Mouse (Mus musculus) T-helper 17 cell (primary cell): ENCODE data around the gene A030005K14Rik.

Experiments
- in situ Hi-C, 2 experiments: fragments of 300-600 bp; cut with MboI, MseI; formaldehyde crosslinking; loops; 1 replicate in 1 of 2; 2 replicates in 1 of 2; pipeline ENCODE4 v1.15.1; 2025; ENCODE audit warnings: high pct_unique_total_duplicates in 2 of 2

Gene A030005K14Rik

DNA sequence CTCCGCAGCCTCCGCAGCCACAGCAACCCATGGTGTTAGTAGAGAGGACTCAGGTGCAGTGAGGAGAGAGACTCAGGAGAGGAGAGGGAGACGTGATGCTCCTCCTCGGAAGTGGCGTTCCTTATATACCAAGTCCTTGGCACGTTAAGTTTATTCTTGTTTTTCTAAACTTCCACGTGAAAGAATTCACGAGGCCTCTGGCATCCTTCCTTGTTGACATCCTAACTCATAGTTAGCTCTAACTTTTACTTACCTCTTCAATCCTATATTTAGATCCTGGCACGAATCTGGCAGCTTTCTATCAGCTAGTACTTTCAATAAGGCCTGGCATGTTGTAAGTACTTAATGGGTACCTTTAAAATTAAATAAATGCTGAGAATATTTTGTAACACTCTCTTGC, at the start of gene A030005K14Rik:
Gene A030005K14Rik, minus strand, starts transcription at position 101 of the 400 bp plus-strand sequence.
- in situ Hi-C loops = loop anchor here in 1 of 2 experiments (25.0 kb wide), 1 partner anchor 653 kb away; no protein-coding TSS in a partner anchor

DNA sequence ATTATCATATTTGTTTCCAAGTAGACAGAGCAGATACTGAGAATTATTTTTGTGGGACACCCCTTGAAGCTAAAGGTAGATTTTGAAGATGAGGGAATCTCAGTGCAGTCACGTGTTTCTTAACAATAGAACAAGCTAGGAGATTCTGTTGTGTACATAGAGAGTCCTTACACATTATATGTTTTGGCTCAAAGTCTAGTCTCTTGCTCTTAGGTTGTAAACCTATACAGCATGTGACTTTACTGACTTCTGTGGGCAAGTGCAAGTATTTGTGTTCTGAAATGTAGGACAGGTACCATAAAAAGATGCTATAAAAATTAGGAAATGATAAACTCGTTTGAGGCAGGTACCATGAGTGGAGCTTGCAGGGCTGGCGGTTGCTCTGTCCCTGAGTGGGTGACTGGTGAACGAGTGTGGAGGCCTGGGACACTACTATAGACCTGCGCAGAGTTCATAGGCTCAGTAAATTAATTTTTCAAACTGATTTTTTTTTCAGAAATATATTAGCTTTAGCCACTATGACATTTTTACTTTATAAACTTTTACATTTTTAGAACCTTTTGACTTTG, 48.3 kb upstream of the A030005K14Rik start:
- in situ Hi-C loops = no loop called here

DNA sequence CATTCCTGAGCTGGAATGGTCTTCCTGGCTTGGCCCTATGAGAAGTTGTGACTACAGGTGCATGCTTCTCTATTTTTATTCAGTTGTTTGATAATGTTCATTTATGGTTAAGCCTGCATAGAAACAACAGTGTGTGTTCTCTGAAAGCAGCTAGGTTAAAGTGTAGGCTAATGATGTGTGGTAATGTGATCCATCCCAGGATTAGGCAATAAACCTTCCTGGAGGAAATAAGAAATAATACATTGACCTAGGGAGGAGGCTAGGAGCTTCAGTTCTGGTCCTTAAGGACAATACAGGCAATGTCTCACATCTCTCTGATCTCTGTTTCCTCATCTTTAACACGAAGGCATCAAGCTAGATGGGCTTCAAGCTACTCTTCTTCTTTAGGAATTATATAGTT, 46.3 kb upstream of the A030005K14Rik start:
- in situ Hi-C loops = no loop called here

DNA sequence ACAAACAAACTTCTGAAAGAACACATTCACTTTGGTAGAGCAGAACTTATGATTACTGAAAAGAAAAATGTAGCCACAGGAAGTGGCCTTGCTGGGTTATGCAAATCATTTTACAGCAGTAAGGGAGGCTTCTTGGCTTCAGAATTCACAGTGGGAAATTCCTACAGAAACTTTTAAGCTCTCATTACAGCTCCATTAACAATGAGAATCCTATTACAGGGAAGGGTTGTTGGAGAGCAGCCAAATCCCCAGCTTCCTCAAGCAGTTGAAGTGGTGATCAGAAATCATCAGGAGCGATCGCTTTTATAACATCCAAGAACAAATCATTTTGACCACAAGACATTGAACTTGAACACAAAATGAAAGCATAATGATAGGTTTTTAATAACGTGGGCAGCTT, 42.7 kb upstream of the A030005K14Rik start:
- in situ Hi-C loops = no loop called here

DNA sequence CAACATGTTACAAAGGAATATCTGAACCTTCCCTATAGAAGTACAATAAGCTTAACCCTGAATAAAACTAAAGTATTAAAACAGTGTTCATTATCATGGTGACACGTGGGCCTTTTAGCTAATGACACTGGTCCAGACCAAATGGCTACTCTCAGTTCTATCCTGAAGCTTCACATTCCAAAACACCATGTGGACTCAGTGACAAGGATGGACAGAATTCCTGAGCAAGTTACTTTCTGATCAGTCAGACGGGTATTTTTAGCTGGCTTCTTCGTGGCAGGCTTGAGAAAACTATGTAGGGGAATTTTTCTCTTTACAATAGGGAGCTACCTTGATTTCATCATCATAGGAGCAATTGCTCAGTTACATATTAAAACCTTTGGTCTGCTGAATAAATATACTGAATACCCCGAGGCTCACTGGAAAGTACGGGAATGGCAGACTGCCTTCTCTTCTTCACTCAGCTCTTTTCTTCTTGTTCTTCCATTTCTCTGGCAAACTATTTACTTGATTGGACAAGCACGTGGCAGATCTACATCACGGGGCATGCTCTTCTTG, 40.5 kb upstream of the A030005K14Rik start:
- in situ Hi-C loops = no loop called here

DNA sequence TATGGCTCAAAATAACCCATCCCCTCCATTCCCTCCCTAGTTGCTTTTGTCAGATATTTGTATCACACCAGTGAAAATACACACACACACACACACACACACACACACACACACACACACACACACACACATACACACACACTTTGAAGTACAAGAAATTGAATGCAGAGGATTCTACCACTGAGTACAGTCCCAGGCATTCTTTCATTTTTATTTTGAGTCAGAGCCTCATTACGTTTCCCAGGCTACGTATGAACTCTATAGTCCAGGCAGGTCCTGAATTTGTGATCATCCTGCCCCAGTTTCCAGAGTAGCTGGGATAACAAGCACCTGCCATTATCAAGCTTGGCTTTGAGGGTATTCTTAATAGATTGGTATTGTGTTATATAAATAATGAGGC, 40.0 kb upstream of the A030005K14Rik start:
- in situ Hi-C loops = no loop called here

DNA sequence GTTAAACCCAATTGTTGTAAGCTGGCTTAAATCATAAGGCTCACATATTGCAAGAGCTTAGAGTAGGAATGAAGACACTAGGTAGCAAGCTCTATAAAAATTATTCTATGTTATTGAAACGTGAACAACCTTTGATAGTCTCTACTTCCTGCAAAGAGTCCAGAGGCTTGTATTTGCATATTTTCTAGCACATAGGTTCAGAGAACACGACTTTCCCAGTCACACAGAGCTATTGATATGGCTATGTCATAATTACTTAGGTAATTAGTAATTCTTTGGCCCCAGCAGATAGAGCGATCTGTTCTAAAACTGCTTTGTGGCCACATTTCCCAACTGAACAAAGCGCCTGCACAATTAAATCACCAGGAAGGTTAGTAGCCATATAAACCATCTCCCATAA, 37.8 kb upstream of the A030005K14Rik start:
- in situ Hi-C loops = no loop called here

DNA sequence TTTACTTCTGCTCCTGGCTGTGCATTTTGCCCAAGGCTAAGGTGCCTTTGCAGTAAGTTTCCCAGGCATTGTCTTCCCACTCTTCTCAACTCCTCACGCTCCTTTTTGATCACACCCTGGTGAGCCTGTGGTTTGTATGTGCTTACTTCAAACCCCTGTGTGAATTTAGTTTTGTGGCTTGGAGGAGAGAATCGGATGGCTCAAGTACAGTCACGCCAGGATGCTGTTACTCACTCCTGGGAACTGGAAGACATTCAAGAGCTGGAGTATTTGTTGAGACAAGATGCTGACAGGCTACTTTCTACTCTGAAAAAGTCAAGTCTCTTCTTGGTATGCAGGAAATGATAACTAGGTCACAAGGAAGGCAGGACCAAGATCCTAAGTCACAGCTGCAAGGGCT, 32.1 kb upstream of the A030005K14Rik start:
- in situ Hi-C loops = no loop called here

DNA sequence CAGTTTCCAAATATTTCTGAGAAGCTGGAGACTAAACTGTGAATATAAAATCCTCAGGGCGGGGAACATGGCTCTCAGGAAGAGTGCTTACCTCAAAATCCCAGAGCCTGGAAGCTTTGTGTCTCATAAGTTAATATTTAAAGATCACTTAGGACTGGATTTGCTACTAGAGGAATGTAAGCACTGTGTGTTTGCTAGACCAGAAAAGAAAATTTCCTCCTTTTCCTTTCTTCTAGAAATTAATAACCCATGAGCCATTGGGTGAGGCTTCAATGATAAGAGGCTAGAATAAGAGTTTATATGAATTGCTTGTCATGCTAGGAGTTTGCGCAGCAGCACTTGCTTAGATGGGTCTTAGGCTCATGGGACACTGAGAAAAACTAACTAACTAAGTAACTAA, 25.6 kb upstream of the A030005K14Rik start:
- in situ Hi-C loops = loop anchor here in 1 of 2 experiments (5.0 kb wide), 1 partner anchor 638 kb away; no protein-coding TSS in a partner anchor

DNA sequence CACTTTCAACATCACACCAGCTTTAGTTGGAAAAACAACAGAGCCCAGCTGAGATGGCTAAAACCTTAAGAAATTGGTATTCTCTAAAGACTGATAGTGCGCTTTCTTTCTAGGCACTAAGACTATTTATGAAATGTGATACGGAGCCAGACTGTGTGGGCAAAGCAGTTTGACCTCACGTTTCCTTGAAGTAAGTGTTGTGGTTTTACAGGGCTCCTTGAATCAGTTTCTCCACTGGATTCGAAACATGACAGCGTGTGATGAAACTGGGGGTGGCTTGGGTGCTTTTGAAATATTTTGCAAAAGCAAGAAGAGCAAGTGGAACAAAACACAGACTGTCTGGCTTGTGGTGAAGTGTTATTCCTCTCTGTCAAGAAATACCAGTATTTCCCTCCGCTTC, 17.8 kb upstream of the A030005K14Rik start:
- in situ Hi-C loops = no loop called here

DNA sequence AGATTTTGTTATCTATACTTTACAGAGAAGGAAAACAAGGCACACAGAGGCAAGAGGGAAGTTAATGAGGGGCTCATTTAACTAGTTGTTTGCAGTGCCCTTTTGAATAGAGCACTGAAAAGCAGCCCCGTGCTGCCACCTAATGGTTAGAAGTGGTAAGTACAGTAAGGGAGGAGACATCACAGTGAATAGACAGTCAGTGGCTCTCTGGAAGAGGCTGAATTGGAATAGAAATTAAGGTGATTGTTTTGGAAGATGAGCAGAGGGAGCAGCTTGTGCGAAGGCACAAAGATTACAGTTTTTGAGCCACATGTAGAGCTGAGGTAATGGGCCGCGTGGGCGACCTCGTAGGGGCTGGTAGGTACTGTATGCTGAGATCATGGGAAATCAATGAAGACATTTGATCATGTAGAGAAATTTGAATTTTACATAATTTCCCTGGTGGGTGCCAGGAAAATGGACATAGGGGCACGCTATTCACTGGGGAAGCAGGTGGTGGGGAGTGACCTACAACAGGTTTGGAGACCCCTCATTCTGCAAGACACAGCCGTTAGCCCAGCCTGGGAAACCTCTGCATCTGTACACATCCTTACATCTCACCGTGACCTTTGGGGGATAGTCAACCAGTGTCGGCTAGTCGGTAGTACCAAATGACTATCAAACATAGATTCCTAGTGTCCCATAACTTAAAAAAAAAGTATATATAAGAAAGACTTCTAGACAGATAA, 17.2 kb upstream of the A030005K14Rik start:
- in situ Hi-C loops = no loop called here

DNA sequence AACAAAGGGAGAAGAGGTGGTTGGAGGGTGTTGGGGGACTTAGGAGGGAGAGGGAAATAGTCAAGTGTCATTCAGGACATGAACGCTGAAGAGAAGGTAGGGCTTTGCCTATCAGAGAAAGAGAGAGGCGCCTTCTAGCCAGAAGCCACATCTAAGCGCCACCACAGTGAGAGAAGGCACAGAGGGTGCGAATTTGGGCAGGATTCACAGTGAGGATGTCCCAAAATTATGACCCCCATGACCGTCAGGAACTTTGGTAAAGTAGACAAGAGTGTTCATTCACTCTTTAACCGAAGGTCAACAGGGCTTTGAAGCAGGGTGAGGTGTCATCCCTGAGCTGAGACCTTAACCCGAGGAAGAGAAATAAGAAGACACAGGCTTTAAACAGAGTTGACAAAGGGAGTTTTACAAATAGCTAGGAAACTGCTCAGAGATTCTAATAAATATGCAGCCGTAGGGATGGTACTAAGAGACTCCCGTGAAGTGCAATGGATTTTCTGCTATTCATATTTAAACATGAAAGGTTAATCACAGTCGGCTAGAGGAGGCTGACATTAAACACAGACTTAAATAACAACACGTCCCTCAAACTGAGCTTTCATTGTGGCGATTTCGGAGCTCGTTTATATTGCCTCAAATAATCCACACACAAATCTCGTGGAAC, 16.5 kb upstream of the A030005K14Rik start:
- in situ Hi-C loops = no loop called here

DNA sequence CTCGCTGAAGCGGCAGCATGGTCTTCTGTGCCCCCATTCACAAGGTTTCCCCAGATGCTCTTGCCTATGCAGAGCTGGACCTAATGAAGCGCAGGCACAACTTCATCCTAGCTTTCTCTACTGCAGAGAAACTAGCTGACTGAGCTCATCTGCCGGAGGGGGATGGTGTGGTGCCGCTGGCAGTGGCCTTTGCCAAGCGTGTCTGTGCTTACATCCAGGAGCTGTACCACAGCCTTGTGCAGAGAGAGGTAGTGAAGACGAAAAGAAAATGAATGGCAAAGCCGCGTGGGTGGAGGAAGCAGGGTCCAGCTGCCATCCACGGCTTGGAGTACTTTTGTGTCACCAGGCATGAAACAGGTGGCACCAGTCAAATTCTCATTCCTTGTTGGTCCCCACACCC, 8.0 kb upstream of the A030005K14Rik start:
- in situ Hi-C loops = loop anchor here (10.0 to 25.0 kb wide), 2 partner anchors 282 to 645 kb away; no protein-coding TSS in a partner anchor

DNA sequence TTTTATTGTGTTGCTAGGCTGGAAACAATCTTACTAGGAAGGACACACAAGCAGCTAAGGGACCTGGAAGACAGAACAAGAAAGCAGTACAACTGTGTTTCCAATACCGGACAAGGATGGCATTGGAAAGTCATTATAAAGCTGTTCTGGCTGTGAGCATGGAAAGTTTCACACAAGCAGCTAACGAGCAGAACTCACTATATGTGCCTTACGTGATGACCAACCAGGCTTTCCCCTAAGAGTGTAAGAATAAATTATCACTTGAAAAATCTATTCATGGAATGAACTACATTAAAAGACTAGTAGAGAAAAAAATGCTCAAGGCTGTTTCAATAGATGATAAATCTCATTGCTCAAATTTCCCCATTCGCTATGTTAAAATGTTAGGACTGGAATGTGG, 7.4 kb upstream of the A030005K14Rik start:
- in situ Hi-C loops = loop anchor here (10.0 to 25.0 kb wide), 2 partner anchors 282 to 646 kb away; no protein-coding TSS in a partner anchor

DNA sequence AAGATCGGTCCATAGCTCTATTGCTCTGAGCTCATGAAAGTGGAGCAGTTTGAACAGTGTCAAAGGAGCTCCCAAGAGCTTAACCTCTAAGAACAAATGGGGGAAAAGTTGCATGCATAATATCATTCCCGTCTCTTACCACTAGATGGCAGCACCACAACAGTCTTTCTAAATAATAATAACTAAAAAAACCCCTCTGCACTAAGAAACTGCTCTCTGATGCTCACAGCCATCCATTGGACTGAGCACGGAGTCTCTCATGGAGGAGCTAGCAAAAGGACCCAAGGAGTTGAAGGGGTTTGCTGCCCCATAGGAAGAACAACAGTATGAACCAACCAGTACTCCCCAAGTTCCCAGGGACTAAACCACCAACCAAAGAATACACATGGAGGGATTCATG, 5.7 kb upstream of the A030005K14Rik start:
- in situ Hi-C loops = loop anchor here (5.0 to 25.0 kb wide), 3 partner anchors 112 to 647 kb away; no protein-coding TSS in a partner anchor

DNA sequence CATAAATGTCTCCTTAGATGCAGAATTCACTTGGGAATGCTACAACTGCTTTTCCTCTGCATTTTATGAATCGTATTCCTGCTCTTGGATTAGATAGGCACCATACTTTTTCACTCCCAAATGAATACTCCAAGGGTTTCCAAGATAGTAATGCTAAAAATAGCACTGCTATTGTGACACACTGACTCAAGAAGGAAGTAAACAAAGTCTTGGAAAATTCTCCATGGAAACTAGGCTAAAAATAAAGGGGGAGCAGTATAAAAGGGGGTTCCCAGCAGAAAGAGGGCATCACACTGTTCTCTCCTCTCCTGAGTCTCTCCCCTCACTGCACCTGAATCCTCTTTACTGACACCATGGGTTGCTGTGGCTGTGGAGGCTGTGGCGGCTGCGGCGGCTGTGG, 1.5 kb upstream of the A030005K14Rik start, which contains the start of gene Krtap28-13:
Gene Krtap28-13, plus strand, starts transcription at position 288 of the 400 bp plus-strand sequence.
- in situ Hi-C loops = loop anchor here (5.0 to 25.0 kb wide), 3 partner anchors 117 to 652 kb away; no protein-coding TSS in a partner anchor

DNA sequence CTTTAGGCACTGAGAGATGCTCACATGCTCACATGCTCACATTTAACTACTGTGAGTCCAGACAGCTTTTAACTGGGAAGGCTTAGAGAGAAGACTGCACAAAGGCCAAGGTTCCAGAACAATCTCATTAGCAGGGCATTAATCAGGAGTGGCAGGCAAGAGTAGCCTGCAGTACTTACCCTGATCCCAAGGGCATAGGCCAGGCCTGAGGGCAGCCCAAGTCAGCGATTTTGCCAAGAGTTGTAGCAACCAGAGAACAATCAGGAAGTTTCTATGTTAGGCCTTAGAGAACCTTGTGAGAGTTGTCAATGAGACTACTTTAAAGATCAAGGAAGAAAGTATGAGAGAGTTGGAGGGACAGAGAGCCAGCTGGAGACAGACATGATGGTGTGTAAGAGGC, 697 bp downstream of the A030005K14Rik start:
- in situ Hi-C loops = loop anchor here in 1 of 2 experiments (25.0 kb wide), 1 partner anchor 654 kb away; no protein-coding TSS in a partner anchor

DNA sequence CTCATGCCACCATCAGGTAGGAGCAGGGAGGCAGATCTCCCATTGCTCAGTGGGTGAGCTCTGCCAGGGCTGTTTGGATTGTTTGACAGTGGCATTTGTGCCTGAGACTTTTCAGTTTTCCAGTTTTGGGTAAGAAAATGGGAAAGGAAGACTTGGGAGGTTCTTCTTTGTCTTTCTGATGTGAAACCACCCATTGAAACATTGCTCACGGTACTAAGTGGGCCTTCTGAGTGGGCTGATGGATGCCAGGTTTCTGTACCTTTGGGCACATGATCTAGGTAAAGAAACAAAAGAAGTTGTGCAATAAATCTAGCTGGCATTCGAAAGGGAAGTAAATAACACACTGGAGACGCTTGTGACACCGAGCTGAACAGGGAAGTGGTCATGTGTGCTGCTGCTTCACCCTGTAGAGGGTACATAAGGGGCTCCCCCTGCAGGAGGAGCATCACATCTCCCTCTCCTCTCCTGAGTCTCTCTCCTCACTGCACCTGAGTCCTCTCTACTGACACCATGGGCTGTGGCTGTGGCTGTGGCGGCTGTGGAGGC, 14.2 kb downstream of the A030005K14Rik start, which contains the start of gene Gm47969:
Gene Gm47969, plus strand, starts transcription at position 51 of the 546 bp plus-strand sequence.
- in situ Hi-C loops = no loop called here

DNA sequence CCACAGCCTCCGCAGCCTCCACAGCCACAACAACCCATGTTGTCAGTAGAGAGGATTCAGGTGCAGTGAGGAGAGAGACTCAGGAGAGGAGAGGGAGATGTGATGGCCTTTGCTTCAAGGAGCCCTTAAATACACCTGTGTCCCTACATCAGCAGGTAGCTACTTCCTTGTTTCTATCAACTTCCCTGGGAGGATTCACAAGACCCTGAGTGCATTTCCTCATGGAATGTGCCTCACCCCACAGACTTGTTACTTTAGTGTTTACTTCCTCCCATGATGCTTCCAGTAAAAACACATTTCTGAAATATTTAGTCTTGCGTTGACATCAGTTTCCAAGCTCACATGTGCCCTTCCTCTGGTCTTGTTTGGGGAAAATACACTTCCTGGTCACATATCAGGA, 16.8 kb downstream of the A030005K14Rik start, which contains the start of gene Krtap28-10:
Gene Krtap28-10, minus strand, starts transcription at position 101 of the 400 bp plus-strand sequence.
- in situ Hi-C loops = no loop called here

DNA sequence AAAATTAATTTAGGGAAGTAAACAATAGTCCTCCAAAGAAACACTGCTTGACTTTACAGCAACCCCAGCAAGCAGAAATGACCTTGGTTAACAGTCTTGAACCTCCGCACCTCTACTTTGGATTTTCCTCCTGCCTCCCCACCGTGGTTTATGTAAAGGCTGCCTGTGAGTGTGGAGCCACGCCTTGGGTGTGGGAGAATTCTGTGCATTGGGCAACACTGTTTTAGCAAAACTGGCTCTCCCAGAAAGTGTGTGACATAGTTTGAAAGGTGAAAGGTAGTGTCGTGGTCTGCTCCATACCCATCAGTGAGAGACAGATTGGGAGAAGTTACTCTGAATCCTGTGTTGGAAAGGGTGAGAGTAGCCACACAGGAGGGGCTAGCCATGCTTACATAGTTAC, 20.1 kb downstream of the A030005K14Rik start:
- in situ Hi-C loops = loop anchor here in 1 of 2 experiments (10.0 kb wide), 1 partner anchor 1954 kb away; no protein-coding TSS in a partner anchor

DNA sequence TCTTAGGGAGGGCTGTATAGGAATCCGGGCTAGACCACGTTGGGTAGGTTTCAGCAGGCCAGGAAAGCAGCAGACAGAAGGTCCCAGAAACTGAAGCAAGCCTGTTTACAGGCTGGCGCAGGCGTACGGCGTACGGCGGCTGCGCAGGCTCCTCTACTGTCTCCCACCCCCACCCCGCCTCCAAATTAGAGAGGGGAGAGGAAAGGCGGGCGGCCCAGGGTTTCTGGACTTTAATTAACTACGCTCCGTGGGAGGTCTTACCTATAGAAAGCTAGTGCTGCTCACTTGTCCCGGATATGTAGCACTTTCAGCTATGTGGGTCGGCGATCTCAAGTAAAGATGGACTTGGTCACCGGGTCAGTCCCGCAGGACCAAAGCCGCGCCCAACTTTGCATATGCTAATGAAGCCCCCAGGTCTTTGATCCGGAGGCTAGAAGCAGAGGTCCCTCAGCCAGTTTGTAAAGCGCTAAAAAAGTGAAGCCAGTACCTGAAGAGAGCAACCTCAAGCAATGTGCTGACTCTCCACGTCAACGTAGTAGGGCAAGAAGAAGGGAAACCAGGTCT, 21.0 kb downstream of the A030005K14Rik start, which contains the start of gene Slc19a3:
Gene Slc19a3, minus strand, starts transcription at position 340 of the 564 bp plus-strand sequence.
- in situ Hi-C loops = loop anchor here in 1 of 2 experiments (10.0 kb wide), 1 partner anchor 1953 kb away; no protein-coding TSS in a partner anchor
